Mouse (Mus musculus) G1E (cell line): ENCODE measurements at regions not wholly inside any gene's neighbourhood (a gene's known extent, or its start where the extent isn't known, plus 50 kb on each side); places are given as distances from the start of the nearest gene placed in this dataset.

Experiments
- CTCF ChIP-seq: IDR thresholded peaks from 2 replicates; pipeline ENCODE4 v1.5.1; 2012; ENCODE audit warnings: low read depth, low read length, inconsistent platforms, mixed read lengths
- GATA1 ChIP-seq: IDR thresholded peaks from 2 replicates; pipeline ENCODE4 v1.6.1; 2012; ENCODE audit warnings: borderline replicate concordance, low read length, inconsistent platforms, mixed read lengths

- no peak for TF ChIP-seq CTCF
- TF ChIP-seq GATA1, result no peak
These were observed 539.1 kb upstream of the Sall1 start for GRCm38 (mm10) chr8:89583091-89583490.
